Mouse (Mus musculus) bone marrow, adult 2 months (tissue): ENCODE measurements at regions not wholly inside any gene's neighbourhood (a gene's known extent, or its start where the extent isn't known, plus 50 kb on each side); places are given as distances from the start of the nearest gene placed in this dataset.

ENCODE experiments used
- H3K27ac ChIP-seq: fragments of 200-500 bp; 2 replicates; pipeline ENCODE4 v1.5.1; 2012; ENCODE audit warnings: low read depth, mild to moderate bottlenecking, control low read depth, inconsistent platforms, low read length; ENCODE audit not compliant: control insufficient read depth, poor library complexity, insufficient read depth
- H3K4me1 ChIP-seq: fragments of 200-500 bp; 2 replicates; pipeline ENCODE4 v1.6.1; 2011; ENCODE audit warnings: low read length; ENCODE audit not compliant: control insufficient read depth, insufficient read depth
- H3K4me3 ChIP-seq: fragments of 200-500 bp; replicated peaks from 2 replicates; pipeline ENCODE3; 2011; ENCODE audit warnings: mild to moderate bottlenecking, low read depth, low read length, control low read depth; ENCODE audit not compliant: control insufficient read depth
- CTCF ChIP-seq: fragments of 200-500 bp; IDR thresholded peaks from 2 replicates; pipeline ENCODE4 v1.5.1; 2011; ENCODE audit warnings: low read length, control low read depth; ENCODE audit not compliant: control insufficient read depth, insufficient read depth
- POLR2A ChIP-seq: fragments of 200-500 bp; IDR thresholded peaks from 2 replicates; pipeline ENCODE4 v1.6.1; 2011; ENCODE audit warnings: low read depth, mild to moderate bottlenecking, control low read depth, low read length, borderline replicate concordance; ENCODE audit not compliant: control insufficient read depth
- WGBS: fragments of 180-500 bp; shearing (Covaris S2); methylation state at CpG from one replicate; pipeline ENCODE4 v1.1.7; 2018; 5-methylcytosine and 5-hydroxymethylcytosine counted together

- Histone ChIP-seq H3K27ac (no peak overlapping the region), H3K4me1 (no peaks in the 10 kb centered on the region), H3K4me3 (no peak overlapping the region)
- TF ChIP-seq CTCF = no peak
- TF ChIP-seq POLR2A = no peak
Measured at GRCm38 (mm10) chr10:87792346-87792745, 65.7 kb upstream of the Igf1 start.

GRCm38 (mm10) chr10:87803936-87804791, 53.9 kb upstream of the Igf1 start:
- Histone ChIP-seq H3K4me3 (no peak overlapping the region), H3K4me1 (no peaks in the 10 kb centered on the region), H3K27ac (no peak overlapping the region)
- TF ChIP-seq CTCF (no peak), POLR2A (no peak)
- WGBS = 81% methylated on average over 5 of the region's 5 CpGs

GRCm38 (mm10) chr10:87804792-87805082, 53.3 kb upstream of the Igf1 start:
- TF ChIP-seq CTCF (no peak), POLR2A (no peak)
- Histone ChIP-seq H3K4me3 (no peak overlapping the region), H3K4me1 (no peaks in the 10 kb centered on the region), H3K27ac (no peak overlapping the region)
- WGBS = 84% methylated on average over 1 of the region's 1 CpGs
